Mouse (Mus musculus) ovary, adult 2 months (tissue): Measurements from ENCODE around the gene Wdr72. TPM values are rescaled to one million over a fixed set of nuclear protein-coding genes. Genes with fewer than 3 reads are reported as not detected.

Source experiments
- polyA plus RNA-seq: library from polyadenylated mRNA; depleted of rRNA; stranded (reverse); fragments of >200 nt; gene quantifications from 2 replicates; pipeline ENCODE4 v1.2.3, GENCODE M21; 2012; rRNA removed

Wdr72 gene
- polyA plus RNA-seq: 0.12 and 0.23 TPM in 2 replicates

DNA sequence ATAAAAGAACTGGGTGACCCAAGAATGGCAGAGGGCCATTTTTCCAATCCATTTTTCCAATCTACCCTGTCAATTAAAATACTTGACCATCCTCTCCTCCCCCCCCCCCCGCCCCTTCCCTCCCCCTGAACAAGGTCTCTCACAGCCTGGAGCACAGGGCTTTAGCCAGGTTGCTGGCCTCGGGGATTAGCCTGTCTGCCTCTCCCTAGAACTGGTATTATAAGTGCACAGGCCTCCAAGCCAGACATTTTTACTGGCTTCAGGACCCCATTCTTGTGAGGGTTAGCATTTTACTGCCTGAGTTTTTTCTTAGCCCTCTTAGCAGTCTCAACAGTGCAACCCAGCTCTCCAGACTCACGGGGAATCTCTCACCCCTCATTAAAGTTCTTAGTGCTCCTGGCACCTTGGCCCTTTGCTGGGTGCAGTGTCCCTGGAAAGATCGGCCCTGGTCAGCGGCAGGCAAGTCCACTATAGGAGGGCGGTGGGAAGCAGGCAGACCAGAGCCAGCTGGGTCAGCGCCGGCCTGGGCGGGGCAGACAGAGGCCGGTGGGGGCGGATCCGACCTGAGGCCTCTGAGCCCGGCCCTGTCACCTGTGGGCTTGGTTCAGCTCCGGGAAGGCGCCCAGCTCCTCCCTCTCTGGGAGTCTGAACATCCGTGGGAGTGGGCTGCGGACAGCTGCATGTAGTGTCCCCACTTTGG, at the start of gene Wdr72:
Wdr72 (plus strand) TSS at position 596 of the 700 bp plus-strand sequence.

Other genes with a start within 250 kb of the Wdr72 start
- 0.08 and 0.10 TPM in 2 replicates for gene Unc13c, start 141.4 kb upstream of the Wdr72 start, polyA plus RNA-seq